27 mouse cellular contexts compared by ENCODE assay signal in the genomic region with DNA sequence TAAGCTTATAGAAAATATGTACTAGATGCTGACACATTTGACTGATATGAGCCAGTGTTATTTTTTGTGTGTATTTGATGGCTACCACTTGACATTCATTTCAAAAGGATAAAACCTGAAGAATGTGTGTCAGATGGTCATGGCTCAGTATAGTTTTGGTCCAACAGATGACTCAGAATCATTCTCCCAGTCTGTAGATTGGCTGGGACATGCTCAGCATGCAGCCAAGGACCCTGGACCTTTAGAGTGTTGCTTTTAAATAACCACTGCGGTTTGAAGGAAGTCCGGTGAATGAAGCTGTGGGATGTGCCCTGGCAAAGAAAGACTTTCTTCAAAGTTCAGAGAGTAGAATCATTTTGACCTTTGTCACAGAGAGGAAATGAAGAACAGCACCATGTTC.
"Had no signal": no experiment of that assay in that cellular context is flagged by ENCODE, and none has a peak within 500 bp of the region (broad histone marks: within the 10 kb centered on the region; RNA-seq: fewer than 3 reads in every experiment).

No protein-coding gene starts in this region.

- H3K36me3 ChIP-seq: heart, embryonic 13.5 days; heart, embryonic 15.5 days; kidney, embryonic 15.5 days; limb, embryonic 13.5 days; limb, embryonic 15.5 days; liver, embryonic 12.5 days had no signal

- H3K4me1 ChIP-seq: heart, embryonic 13.5 days; heart, embryonic 15.5 days; kidney, embryonic 15.5 days; limb, embryonic 13.5 days; limb, embryonic 15.5 days; liver, embryonic 12.5 days had no signal

- H3K9ac ChIP-seq: heart, embryonic 13.5 days; heart, embryonic 15.5 days; hindbrain, embryonic 14.5 days; kidney, embryonic 15.5 days; limb, embryonic 13.5 days; limb, embryonic 15.5 days; liver, embryonic 12.5 days; liver, embryonic 14.5 days had no signal

- H3K9me3 ChIP-seq: heart, embryonic 13.5 days; heart, embryonic 15.5 days; kidney, embryonic 15.5 days; limb, embryonic 13.5 days; limb, embryonic 15.5 days; liver, embryonic 12.5 days had no signal

- DNase-seq: gastrocnemius, postnatal 14 days; gastrocnemius, postnatal 36 days; heart, adult 11 months; heart, adult 2 months; heart, postnatal 14 days; heart, postnatal 36 days; kidney, adult 11 months; kidney, adult 2 months; kidney, adult 9 months; kidney, postnatal 14 days; kidney, postnatal 36 days; layer of hippocampus, adult 9-11 months; layer of hippocampus, postnatal 36 days; left cerebral cortex, postnatal 4 days had no signal

- H3K27me3 ChIP-seq: heart, embryonic 13.5 days; heart, embryonic 15.5 days; kidney, embryonic 15.5 days; limb, embryonic 13.5 days; limb, embryonic 15.5 days; liver, embryonic 12.5 days had no signal

- H3K27ac ChIP-seq: heart, adult 2 months; heart, embryonic 13.5 days; heart, embryonic 15.5 days; hindbrain, embryonic 14.5 days; kidney, embryonic 15.5 days; kidney, postnatal 0 days; limb, embryonic 13.5 days; limb, embryonic 15.5 days; liver, embryonic 12.5 days; liver, embryonic 14.5 days had no signal

- ATAC-seq: hindbrain, embryonic 16.5 days; inflammation-experienced regulatory T-cells, adult 6 months; intestine, embryonic 16.5 days; liver, embryonic 12.5 days had no signal

- H3K4me2 ChIP-seq: heart, embryonic 11.5 days; heart, embryonic 13.5 days; heart, embryonic 15.5 days; hindbrain, embryonic 14.5 days; kidney, embryonic 15.5 days; limb, embryonic 13.5 days; limb, embryonic 15.5 days; liver, embryonic 12.5 days had no signal

- H3K4me3 ChIP-seq: heart, adult 2 months; heart, embryonic 13.5 days; heart, embryonic 15.5 days; kidney, embryonic 15.5 days; limb, embryonic 13.5 days; limb, embryonic 15.5 days; liver, embryonic 12.5 days had no signal
